Comparison of ENCODE assay signal across 8 mouse cellular contexts in genomic region chr4:119157186-119157585, GRCm38 (mm10). TPM values are rescaled to one million over a fixed set of nuclear protein-coding genes. Genes with fewer than 3 reads are reported as not detected.
DNase-seq lines count a peak whose midpoint lies in the region; ATAC-seq and TF ChIP-seq lines count a peak whose summit lies in the region.

No protein-coding gene starts in this region.

- H3K27ac ChIP-seq in midbrain, embryonic 10.5 days (replicated peaks): no peak overlapping the region
- H3K27ac ChIP-seq in midbrain, embryonic 13.5 days: no peak overlapping the region
- H3K27ac ChIP-seq in liver, postnatal 0 days (ENCODE audit: low read depth): no peak overlapping the region

- no peaks in the 10 kb centered on the region for H3K27me3 ChIP-seq in midbrain, embryonic 10.5 days (ENCODE audit: low read depth, poor library complexity, severe bottlenecking)
- no peaks in the 10 kb centered on the region for H3K27me3 ChIP-seq in midbrain, embryonic 13.5 days
- no peaks in the 10 kb centered on the region for H3K27me3 ChIP-seq in liver, postnatal 0 days (ENCODE audit: insufficient read depth, low read length)
- no peaks in the 10 kb centered on the region for H3K27me3 ChIP-seq in splenic B cell, adult 2 months (ENCODE audit: control insufficient read depth, insufficient read depth, low read length, poor library complexity, severe bottlenecking)

- no peak overlapping the region for H3K4me2 ChIP-seq in midbrain, embryonic 13.5 days (replicated peaks)
- no peak overlapping the region for H3K4me2 ChIP-seq in liver, postnatal 0 days (ENCODE audit: low read depth, low read length)

- no peaks in the 10 kb centered on the region for H3K9me3 ChIP-seq in midbrain, embryonic 10.5 days (replicated peaks)
- H3K9me3 ChIP-seq in midbrain, embryonic 13.5 days: no peaks in the 10 kb centered on the region
- no peaks in the 10 kb centered on the region for H3K9me3 ChIP-seq in liver, postnatal 0 days (ENCODE audit: low read length)

- H3K4me1 ChIP-seq in midbrain, embryonic 10.5 days: no peaks in the 10 kb centered on the region
- no peaks in the 10 kb centered on the region for H3K4me1 ChIP-seq in midbrain, embryonic 13.5 days (replicated peaks)
- no peaks in the 10 kb centered on the region for H3K4me1 ChIP-seq in liver, postnatal 0 days (ENCODE audit: insufficient read depth)

- no peak for TF ChIP-seq EP300 in liver, postnatal 0 days (IDR thresholded peaks at IDR 0.05; ENCODE audit: low read depth)

- TF ChIP-seq CTCF in liver, postnatal 0 days (IDR thresholded peaks at IDR 0.05; ENCODE audit: low read depth): peak; percentile 78

- ATAC-seq in midbrain, embryonic 13.5 days: no peak
- ATAC-seq in erythroblast, adult 5-6 weeks (replicated peaks; ENCODE audit: low FRiP score, poor library complexity, severe bottlenecking): peak; percentile 83
- no peak for ATAC-seq in liver, postnatal 0 days

- no peak overlapping the region for H3K4me3 ChIP-seq in midbrain, embryonic 10.5 days
- H3K4me3 ChIP-seq in midbrain, embryonic 13.5 days (replicated peaks): no peak overlapping the region
- H3K4me3 ChIP-seq in liver, postnatal 0 days (ENCODE audit: low read depth, low read length): no peak overlapping the region

- peak; percentile 66 for DNase-seq in embryo, embryonic 10 days (ENCODE audit: low spot score)
- DNase-seq in embryo, embryonic 9.5 days (ENCODE audit: extremely low spot score): no peak
- peak; percentile 58 for DNase-seq in midbrain, embryonic 10.5 days (ENCODE audit: low spot score)
- peak; percentile 43 for DNase-seq in adipocyte (ENCODE audit: low spot score)
- peak; percentile 79 for DNase-seq in liver, postnatal 0 days
- peak; percentile 79 for DNase-seq in splenic B cell, adult 2 months (ENCODE audit: low read depth, low spot score)

- no peaks in the 10 kb centered on the region for H3K36me3 ChIP-seq in midbrain, embryonic 10.5 days
- no peaks in the 10 kb centered on the region for H3K36me3 ChIP-seq in midbrain, embryonic 13.5 days
- no peaks in the 10 kb centered on the region for H3K36me3 ChIP-seq in liver, postnatal 0 days (replicated peaks; ENCODE audit: insufficient read depth, low read length)
- H3K36me3 ChIP-seq in splenic B cell, adult 2 months (ENCODE audit: control insufficient read depth, insufficient read depth, low read length, poor library complexity, severe bottlenecking): no peaks in the 10 kb centered on the region

- no peak overlapping the region for H3K9ac ChIP-seq in midbrain, embryonic 13.5 days (replicated peaks)
- no peak overlapping the region for H3K9ac ChIP-seq in liver, postnatal 0 days (replicated peaks)

- 36% methylated on average over 2 of the region's 2 CpGs for WGBS in midbrain, embryonic 10.5 days
- whole genome bisulfite sequencing in midbrain, embryonic 13.5 days: 27% methylated on average over 2 of the region's 2 CpGs
- 25% methylated on average over 2 of the region's 2 CpGs for WGBS in liver, postnatal 0 days (ENCODE audit: insufficient replicate concordance)

RNA-seq across cellular contexts. Expression of gene Zfp691, which starts 16.8 kb away (rescaled TPM):
- polyA plus RNA-seq in midbrain, embryonic 10.5 days (2016; fragmentation: Nextera tagmentation; extraction: Ambion mirVana): 13.1 and 13.3 TPM in 2 replicates
- 9.9 and 10.3 TPM in 2 replicates for polyA plus RNA-seq in midbrain, embryonic 13.5 days (2015; fragmentation: Nextera tagmentation; extraction: Ambion mirVana)
- total RNA-seq in erythroblast, adult 5-6 weeks (2015; ENCODE audit: low replicate concordance): 2.3 and 4.2 TPM in 2 replicates
- total RNA-seq in erythroblast, adult 5-6 weeks (2017; ENCODE audit: low replicate concordance): 3.1 and 4.0 TPM in 2 replicates
- 1.8 and 2.1 TPM in 2 replicates for polyA plus RNA-seq in liver, postnatal 0 days (2015; fragmentation: Nextera tagmentation; extraction: Ambion mirVana)

RNA-seq across cellular contexts. Expression of gene Ermap, which starts 32.6 kb away (rescaled TPM):
- polyA plus RNA-seq in midbrain, embryonic 10.5 days (2016; fragmentation: Nextera tagmentation; extraction: Ambion mirVana): 8.2 and 9.7 TPM in 2 replicates
- 1.5 and 1.7 TPM in 2 replicates for polyA plus RNA-seq in midbrain, embryonic 13.5 days (2015; fragmentation: Nextera tagmentation; extraction: Ambion mirVana)
- 938 and 1,091 TPM in 2 replicates for total RNA-seq in erythroblast, adult 5-6 weeks (2015; ENCODE audit: low replicate concordance)
- 1,195 and 1,321 TPM in 2 replicates for total RNA-seq in erythroblast, adult 5-6 weeks (2017; ENCODE audit: low replicate concordance)
- polyA plus RNA-seq in liver, postnatal 0 days (2015; fragmentation: Nextera tagmentation; extraction: Ambion mirVana): 125 and 144 TPM in 2 replicates

RNA-seq across cellular contexts. Expression of gene Svbp, which starts 37.9 kb away (rescaled TPM):
- 152 and 156 TPM in 2 replicates for polyA plus RNA-seq in midbrain, embryonic 10.5 days (2016; fragmentation: Nextera tagmentation; extraction: Ambion mirVana)
- polyA plus RNA-seq in midbrain, embryonic 13.5 days (2015; fragmentation: Nextera tagmentation; extraction: Ambion mirVana): 227 and 237 TPM in 2 replicates
- total RNA-seq in erythroblast, adult 5-6 weeks (2015; ENCODE audit: low replicate concordance): 21.7 and 32.1 TPM in 2 replicates
- 36.0 and 124 TPM in 2 replicates for total RNA-seq in erythroblast, adult 5-6 weeks (2017; ENCODE audit: low replicate concordance)
- polyA plus RNA-seq in liver, postnatal 0 days (2015; fragmentation: Nextera tagmentation; extraction: Ambion mirVana): 54.8 and 61.3 TPM in 2 replicates

RNA-seq across cellular contexts. Expression of gene Slc2a1, which starts 48.7 kb away (rescaled TPM):
- polyA plus RNA-seq in midbrain, embryonic 10.5 days (2016; fragmentation: Nextera tagmentation; extraction: Ambion mirVana): 212 and 273 TPM in 2 replicates
- 88.6 and 104 TPM in 2 replicates for polyA plus RNA-seq in midbrain, embryonic 13.5 days (2015; fragmentation: Nextera tagmentation; extraction: Ambion mirVana)
- 0.38 and 2.7 TPM in 2 replicates for total RNA-seq in erythroblast, adult 5-6 weeks (2015; ENCODE audit: low replicate concordance)
- 1.1 and 1.4 TPM in 2 replicates for total RNA-seq in erythroblast, adult 5-6 weeks (2017; ENCODE audit: low replicate concordance)
- 25.4 and 29.6 TPM in 2 replicates for polyA plus RNA-seq in liver, postnatal 0 days (2015; fragmentation: Nextera tagmentation; extraction: Ambion mirVana)

Comparison
In these comparisons a context has a peak if more than half of its experiments do, and no peak if none do; other contexts are left out.
1. RNA of gene Ermap, which starts 32.6 kb away (polyA plus RNA-seq): 125 to 144 TPM in liver, postnatal 0 days; 8.2 to 9.7 TPM in midbrain, embryonic 10.5 days and 1.5 to 1.7 TPM in midbrain, embryonic 13.5 days; every median in the first group is over 10 times any median in the second.